Mouse (Mus musculus): Measurements from ENCODE around the gene Tmem132c. TPM values are rescaled to one million over a fixed set of nuclear protein-coding genes. Genes with fewer than 3 reads are reported as not detected.

The Tmem132c gene
- total RNA-seq, 2 experiments from 2014 or later: 5.3 to 7.4 TPM

DNA sequence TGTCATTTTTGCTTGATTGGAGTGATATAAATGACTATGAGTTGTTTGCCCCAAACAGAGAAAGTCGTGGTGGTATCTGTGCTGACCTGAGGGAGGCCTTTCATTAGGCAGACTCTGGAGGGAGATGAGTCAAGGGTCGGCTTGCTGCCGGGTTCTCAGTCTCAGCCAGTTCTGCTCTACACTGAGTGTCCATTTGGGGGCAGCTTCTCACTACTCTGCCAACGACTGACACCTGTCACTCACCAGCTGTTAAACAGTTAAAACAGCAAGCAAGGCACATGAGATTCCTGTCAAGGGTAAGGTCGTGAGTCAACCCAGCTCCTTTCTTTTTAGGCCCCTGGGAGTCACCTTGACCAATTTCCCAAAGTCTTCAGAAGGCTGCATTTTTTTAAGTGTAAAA, 350.8 kb downstream of the Tmem132c start:
- DNase-seq (ENCODE audit: low spot score in 2 of 2): no peak

- peak; percentile 40 to 51 for DNase-seq (ENCODE audit: low spot score in 2 of 2)
Observed at GRCm38 (mm10) chr5:127592854-127593253, 351.2 kb downstream of the Tmem132c start.

- peak; percentile 22 to 58 for DNase-seq (ENCODE audit: low spot score in 2 of 2)
Observed at GRCm38 (mm10) chr5:127595676-127596075, 354.1 kb downstream of the Tmem132c start.

GRCm38 (mm10) chr5:127596862-127597261, 355.3 kb downstream of the Tmem132c start:
- DNase-seq (ENCODE audit: low spot score in 2 of 2): no peak

GRCm38 (mm10) chr5:127602996-127603395, 361.4 kb downstream of the Tmem132c start:
- DNase-seq (ENCODE audit: low spot score in 2 of 2): no peak

DNA sequence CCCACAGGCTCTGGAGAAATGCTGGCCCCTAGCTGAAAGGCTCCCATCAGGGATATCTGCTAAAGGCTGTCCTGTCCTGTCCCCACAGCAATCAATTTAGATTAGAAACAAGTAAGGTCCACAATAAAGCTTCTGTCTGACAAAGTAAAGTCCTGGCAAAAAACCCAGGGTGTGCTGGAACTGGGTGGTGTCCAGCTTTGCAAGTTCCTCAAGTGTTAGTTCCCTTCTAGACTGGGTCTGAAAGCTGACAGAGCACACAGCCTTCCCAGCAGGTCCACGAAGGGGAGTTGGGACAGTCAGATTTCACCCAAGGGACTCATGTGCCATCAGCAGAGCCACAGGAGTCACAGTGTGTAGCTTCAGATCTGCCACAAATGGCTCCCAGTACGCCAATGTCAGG, 365.9 kb downstream of the Tmem132c start:
- DNase-seq (ENCODE audit: low spot score in 2 of 2): no peak

DNA sequence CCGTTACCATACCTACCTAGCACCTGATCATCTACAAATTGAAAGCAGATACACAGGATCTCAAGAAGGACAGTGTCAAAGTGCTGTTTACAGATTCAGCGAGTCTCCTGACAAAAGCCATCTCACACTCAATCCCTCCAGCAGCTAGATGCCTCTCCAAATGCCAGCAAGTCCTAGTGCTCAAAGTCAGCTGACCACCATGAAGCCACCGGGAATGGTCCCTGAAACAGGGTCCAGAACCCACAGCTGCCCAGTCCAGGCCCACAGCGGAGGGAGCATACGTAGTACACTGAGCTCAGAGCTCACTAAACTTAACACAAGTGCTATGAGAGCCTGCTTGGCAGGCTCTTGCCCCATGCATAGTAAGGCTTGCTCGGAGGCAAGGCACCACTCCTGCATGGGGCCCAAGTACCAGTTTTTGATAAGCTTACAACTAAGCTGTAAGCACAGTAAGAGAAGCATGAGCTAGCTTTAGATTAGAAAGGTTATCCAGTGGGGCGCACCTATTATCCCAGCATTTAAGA, 367.6 kb downstream of the Tmem132c start:
- no peak for DNase-seq (ENCODE audit: low spot score in 2 of 2)

DNA sequence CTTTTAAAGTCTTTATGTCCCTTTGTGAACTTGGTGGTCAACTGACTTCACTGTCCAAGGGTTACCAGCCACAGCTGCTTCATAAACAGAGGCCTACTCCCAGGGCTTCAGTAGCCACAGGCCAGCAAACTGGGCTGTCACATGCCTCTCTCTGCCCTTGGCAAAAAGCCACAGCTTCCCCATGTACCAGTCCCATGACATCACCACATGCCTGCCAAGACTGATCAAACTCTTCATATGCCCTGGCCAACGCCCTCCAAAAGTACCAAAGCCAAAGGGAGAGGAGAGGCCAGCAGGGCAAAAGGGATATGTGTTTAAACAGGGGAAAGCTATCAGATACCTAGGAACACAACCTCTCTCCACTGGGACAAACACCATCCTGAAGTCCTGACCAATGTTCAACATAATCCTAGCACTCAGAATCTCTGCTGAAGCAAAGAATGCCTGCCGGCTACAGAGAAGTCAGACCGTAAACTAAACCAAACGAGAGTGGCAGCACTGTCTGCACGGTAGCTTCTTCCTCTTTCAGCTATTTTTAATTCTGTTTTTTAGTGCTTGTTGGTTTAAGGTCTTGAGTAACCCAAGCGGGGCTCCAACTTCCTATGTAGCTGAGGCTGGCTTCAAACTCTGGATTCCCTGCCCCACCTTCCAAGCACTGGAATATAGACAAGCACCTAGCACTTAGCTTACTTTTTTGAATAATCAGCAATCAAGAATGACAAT, 369.3 kb downstream of the Tmem132c start:
- peak in 1 of 2 experiments; percentile 40 for DNase-seq (ENCODE audit: low spot score in 2 of 2)

DNA sequence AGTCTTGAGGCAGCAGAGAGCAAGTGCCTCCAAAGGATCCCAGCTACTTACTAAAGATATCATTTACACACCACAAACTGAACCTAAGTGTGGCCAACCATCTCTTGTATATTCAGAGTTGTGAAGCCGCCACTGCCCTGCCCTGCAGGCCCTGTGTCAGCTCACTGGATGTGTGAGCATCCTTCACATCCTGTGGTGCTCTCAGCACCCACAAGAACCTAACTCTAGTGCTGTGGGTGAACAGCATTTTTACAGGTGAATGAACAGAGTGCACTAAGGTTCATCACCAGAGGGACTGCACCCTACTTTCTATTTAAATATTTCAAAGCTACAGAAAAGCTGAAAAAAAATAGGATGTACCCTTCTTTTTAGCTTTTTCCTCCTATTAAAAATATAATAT, 370.3 kb downstream of the Tmem132c start:
- DNase-seq (ENCODE audit: low spot score in 2 of 2): no peak

- DNase-seq (ENCODE audit: low spot score in 2 of 2): no peak
Observed at GRCm38 (mm10) chr5:127612397-127612796, 370.8 kb downstream of the Tmem132c start.
